Mouse (Mus musculus) induced T-regulatory cell, adult 2 months (primary cell): ENCODE data around the gene Mgrn1.

Experiments
- DNase-seq: peaks from one replicate; pipeline ENCODE4 v3.0.0-alpha.2; 2012; ENCODE audit warnings: low read depth

Gene Mgrn1

DNA sequence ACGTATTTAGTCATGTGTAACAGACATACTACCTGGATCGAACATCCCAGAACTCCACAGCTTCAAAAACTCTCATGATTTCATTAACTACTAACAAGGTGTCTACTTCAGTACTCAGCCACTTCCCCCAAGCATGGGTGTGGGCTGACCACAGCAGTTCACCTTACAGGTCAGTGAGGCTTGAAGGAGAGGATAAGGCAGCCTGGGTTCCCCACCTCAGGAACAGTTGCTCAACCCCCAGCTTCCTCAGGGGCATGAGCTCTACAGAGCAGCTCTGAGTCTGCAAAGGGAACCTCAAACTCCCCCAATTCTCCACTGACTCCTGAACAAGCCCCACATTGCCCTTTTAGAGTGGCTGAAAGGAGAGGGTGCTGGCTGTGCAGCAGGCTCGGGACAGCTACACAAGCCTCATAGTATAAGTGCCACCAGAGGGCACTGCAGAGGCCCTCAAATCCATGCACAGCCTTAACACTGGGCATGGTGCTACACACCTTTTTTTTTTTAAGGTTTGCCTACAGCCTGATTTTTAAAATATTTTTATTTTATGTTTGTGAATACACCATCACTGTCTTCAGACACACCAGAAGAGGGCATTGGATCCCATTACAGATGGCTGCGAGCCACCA, 93.8 kb downstream of the Mgrn1 start:
- DNase-seq, result peak; percentile 66

DNA sequence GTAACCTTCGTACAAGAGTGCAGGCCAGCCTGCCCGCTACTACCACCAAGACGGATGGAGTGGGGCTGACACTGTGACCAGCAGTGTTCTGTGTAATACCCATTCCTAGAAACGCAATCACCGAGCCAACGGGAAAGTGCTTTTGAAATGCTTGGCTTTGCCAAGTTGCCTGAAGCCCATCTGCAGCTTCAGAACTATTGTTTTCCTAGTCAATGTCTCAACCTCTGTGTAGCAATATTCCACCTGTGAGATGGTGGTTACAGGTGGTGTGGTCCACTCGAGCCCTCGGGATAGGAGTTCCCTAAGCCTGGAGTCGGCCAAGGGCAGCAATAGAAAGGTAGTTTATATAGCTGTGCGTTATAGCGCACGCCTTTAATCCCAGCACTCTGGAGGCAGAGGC, 98.7 kb downstream of the Mgrn1 start:
- no peak for DNase-seq
